Mouse (Mus musculus): ENCODE data around the gene Dnm3. TPM values are rescaled to one million over a fixed set of nuclear protein-coding genes. Genes with fewer than 3 reads are reported as not detected.
A peak's percentile ranks its signal among the peaks of the same experiment; 100 is the strongest.

Gene Dnm3
- polyA plus RNA-seq, 1 experiment from 2014 or later = 1.5 TPM

GRCm38 (mm10) chr1:162136328-162136727 lies 341.5 kb downstream of the Dnm3 start:
- H3K9me3 ChIP-seq (replicated peaks; ENCODE audit: control insufficient read depth, low read length) = no peaks in the 10 kb centered on the region
- H3K27ac ChIP-seq (ENCODE audit: low read depth, low read length) = no peak overlapping the region
- WGBS (ENCODE audit: insufficient replicate concordance) = 65% methylated on average over 4 of the region's 4 CpGs
- no peak overlapping the region for H3K9ac ChIP-seq (ENCODE audit: low read depth, low read length)
- ATAC-seq (replicated peaks; ENCODE audit: insufficient number of reproducible peaks, low FRiP score, low TSS enrichment) = no peak
- no peaks in the 10 kb centered on the region for H3K27me3 ChIP-seq (ENCODE audit: control insufficient read depth, insufficient read depth, low read length)
- H3K36me3 ChIP-seq (ENCODE audit: control insufficient read depth, insufficient read depth, low read length) = no peaks in the 10 kb centered on the region
- no peak overlapping the region for H3K4me2 ChIP-seq
- H3K4me1 ChIP-seq (ENCODE audit: control insufficient read depth, insufficient read depth, low read length) = no peaks in the 10 kb centered on the region
- H3K4me3 ChIP-seq (ENCODE audit: low read depth, low read length) = no peak overlapping the region

- Histone ChIP-seq H3K27me3 (ENCODE audit: control insufficient read depth, insufficient read depth, low read length) (no peaks in the 10 kb centered on the region), H3K4me2 (no peak overlapping the region), H3K4me1 (ENCODE audit: control insufficient read depth, insufficient read depth, low read length) (no peaks in the 10 kb centered on the region), H3K4me3 (ENCODE audit: low read depth, low read length) (no peak overlapping the region), H3K9me3 (replicated peaks; ENCODE audit: control insufficient read depth, low read length) (no peaks in the 10 kb centered on the region), H3K36me3 (ENCODE audit: control insufficient read depth, insufficient read depth, low read length) (no peaks in the 10 kb centered on the region), H3K27ac (ENCODE audit: low read depth, low read length) (no peak overlapping the region), H3K9ac (ENCODE audit: low read depth, low read length) (no peak overlapping the region)
- no peak for ATAC-seq (replicated peaks; ENCODE audit: insufficient number of reproducible peaks, low FRiP score, low TSS enrichment)
- 84% methylated on average over 11 of the region's 11 CpGs for WGBS (ENCODE audit: insufficient replicate concordance)
These were observed 342.2 kb downstream of the Dnm3 start for GRCm38 (mm10) chr1:162135451-162136213.

GRCm38 (mm10) chr1:162134651-162135066 lies 343.2 kb downstream of the Dnm3 start:
- Histone ChIP-seq H3K27ac (ENCODE audit: low read depth, low read length) (no peak overlapping the region), H3K9ac (ENCODE audit: low read depth, low read length) (no peak overlapping the region), H3K4me3 (ENCODE audit: low read depth, low read length) (no peak overlapping the region), H3K9me3 (replicated peaks; ENCODE audit: control insufficient read depth, low read length) (no peaks in the 10 kb centered on the region), H3K36me3 (ENCODE audit: control insufficient read depth, insufficient read depth, low read length) (no peaks in the 10 kb centered on the region), H3K4me1 (ENCODE audit: control insufficient read depth, insufficient read depth, low read length) (no peaks in the 10 kb centered on the region), H3K27me3 (ENCODE audit: control insufficient read depth, insufficient read depth, low read length) (no peaks in the 10 kb centered on the region), H3K4me2 (no peak overlapping the region)
- 39% methylated on average over 3 of the region's 3 CpGs for WGBS (ENCODE audit: insufficient replicate concordance)
- no peak for ATAC-seq (replicated peaks; ENCODE audit: insufficient number of reproducible peaks, low FRiP score, low TSS enrichment)

- no peak overlapping the region for H3K27ac ChIP-seq (ENCODE audit: low read depth, low read length)
These were observed 344.8 kb downstream of the Dnm3 start for GRCm38 (mm10) chr1:162132908-162133641.

GRCm38 (mm10) chr1:162126856-162127792 lies 350.7 kb downstream of the Dnm3 start:
- H3K27me3 ChIP-seq (ENCODE audit: control insufficient read depth, insufficient read depth, low read length) = no peaks in the 10 kb centered on the region
- no peak overlapping the region for H3K4me2 ChIP-seq
- no peaks in the 10 kb centered on the region for H3K36me3 ChIP-seq (ENCODE audit: control insufficient read depth, insufficient read depth, low read length)
- no peak overlapping the region for H3K27ac ChIP-seq (ENCODE audit: low read depth, low read length)
- no peaks in the 10 kb centered on the region for H3K9me3 ChIP-seq (replicated peaks; ENCODE audit: control insufficient read depth, low read length)
- 0 out of 2 replicates have a peak overlapping the region, but pooled peaks have one; percentile 12 for H3K9ac ChIP-seq (ENCODE audit: low read depth, low read length)
- ATAC-seq (replicated peaks; ENCODE audit: insufficient number of reproducible peaks, low FRiP score, low TSS enrichment) = no peak
- H3K4me3 ChIP-seq (ENCODE audit: low read depth, low read length) = no peak overlapping the region
- 67% methylated on average over 8 of the region's 8 CpGs for WGBS (ENCODE audit: insufficient replicate concordance)
- no peaks in the 10 kb centered on the region for H3K4me1 ChIP-seq (ENCODE audit: control insufficient read depth, insufficient read depth, low read length)

More at GRCm38 (mm10) chr1:162132908-162133641, 344.8 kb downstream of the Dnm3 start:
- Histone ChIP-seq H3K4me3 (ENCODE audit: low read depth, low read length) (no peak overlapping the region), H3K36me3 (ENCODE audit: control insufficient read depth, insufficient read depth, low read length) (no peaks in the 10 kb centered on the region), H3K9ac (ENCODE audit: low read depth, low read length) (no peak overlapping the region), H3K4me1 (ENCODE audit: control insufficient read depth, insufficient read depth, low read length) (no peaks in the 10 kb centered on the region), H3K4me2 (no peak overlapping the region), H3K9me3 (replicated peaks; ENCODE audit: control insufficient read depth, low read length) (no peaks in the 10 kb centered on the region), H3K27me3 (ENCODE audit: control insufficient read depth, insufficient read depth, low read length) (no peaks in the 10 kb centered on the region)
- no peak for ATAC-seq (replicated peaks; ENCODE audit: insufficient number of reproducible peaks, low FRiP score, low TSS enrichment)
- WGBS (ENCODE audit: insufficient replicate concordance) = 87% methylated on average over 8 of the region's 8 CpGs

DNA sequence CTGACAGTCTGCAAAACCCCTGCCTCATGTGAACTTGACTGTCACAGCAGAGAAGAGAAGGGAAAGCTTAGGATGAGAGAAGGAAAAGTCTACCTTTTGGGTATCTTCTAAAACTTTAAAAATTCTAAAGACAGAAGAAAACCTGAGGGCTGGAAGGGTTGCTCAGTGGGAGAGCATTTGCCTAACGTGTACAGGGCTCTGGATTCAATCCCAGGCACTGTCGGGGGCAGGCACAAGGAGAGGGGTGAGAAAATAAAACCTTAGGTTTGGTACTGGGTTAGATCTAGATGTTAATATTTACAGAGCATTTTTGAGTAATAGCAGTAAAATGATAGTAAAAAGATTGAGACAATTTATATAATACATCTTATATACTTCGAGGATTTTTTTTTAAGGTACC lies 353.4 kb downstream of the Dnm3 start:
- Histone ChIP-seq H3K27ac (ENCODE audit: low read depth, low read length) (no peak overlapping the region), H3K4me1 (ENCODE audit: control insufficient read depth, insufficient read depth, low read length) (no peaks in the 10 kb centered on the region), H3K9me3 (replicated peaks; ENCODE audit: control insufficient read depth, low read length) (no peaks in the 10 kb centered on the region), H3K4me3 (ENCODE audit: low read depth, low read length) (no peak overlapping the region), H3K36me3 (ENCODE audit: control insufficient read depth, insufficient read depth, low read length) (no peaks in the 10 kb centered on the region), H3K9ac (ENCODE audit: low read depth, low read length) (no peak overlapping the region), H3K27me3 (ENCODE audit: control insufficient read depth, insufficient read depth, low read length) (no peaks in the 10 kb centered on the region), H3K4me2 (no peak overlapping the region)
- no peak for ATAC-seq (replicated peaks; ENCODE audit: insufficient number of reproducible peaks, low FRiP score, low TSS enrichment)
- 58% methylated on average over 3 of the region's 3 CpGs for WGBS (ENCODE audit: insufficient replicate concordance)

DNA sequence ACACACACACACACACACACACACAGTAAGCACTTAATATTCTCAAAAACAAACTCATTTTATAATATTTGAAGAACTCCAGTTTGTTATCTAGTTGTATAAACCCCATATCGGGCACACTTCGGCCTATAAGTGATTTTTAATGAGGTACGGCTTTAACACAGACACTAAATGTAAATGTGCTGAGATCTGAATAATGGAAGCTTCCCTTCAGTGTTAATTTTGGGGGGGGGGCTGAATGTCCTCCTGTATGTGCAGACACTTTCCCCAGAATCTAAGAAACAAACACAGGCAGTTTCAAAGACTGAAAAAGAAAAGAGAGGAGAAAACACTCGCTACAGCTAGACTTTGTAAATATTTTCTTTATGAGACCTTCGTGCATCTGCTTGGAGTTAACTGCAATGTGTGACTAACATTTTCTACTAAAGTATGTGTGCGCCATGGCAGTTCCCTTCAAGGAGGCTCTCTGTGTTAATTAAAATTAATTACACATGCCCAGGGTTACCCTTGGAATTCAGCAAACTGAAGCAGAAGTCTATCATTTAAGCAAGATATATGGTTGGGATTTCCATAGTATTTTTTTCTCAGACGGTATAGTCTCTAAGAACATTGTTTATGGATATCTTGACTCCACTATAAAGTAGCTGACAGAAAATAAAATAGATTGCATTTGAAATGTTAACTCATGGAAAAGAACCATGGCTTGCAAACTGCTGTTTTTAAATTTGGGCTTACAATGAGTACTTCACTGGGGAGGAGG lies 356.2 kb downstream of the Dnm3 start:
- H3K36me3 ChIP-seq (ENCODE audit: control insufficient read depth, insufficient read depth, low read length) = no peaks in the 10 kb centered on the region
- 69% methylated on average over 7 of the region's 7 CpGs for whole genome bisulfite sequencing (ENCODE audit: insufficient replicate concordance)
- H3K9ac ChIP-seq (ENCODE audit: low read depth, low read length) = no peak overlapping the region
- H3K4me2 ChIP-seq = no peak overlapping the region
- no peaks in the 10 kb centered on the region for H3K27me3 ChIP-seq (ENCODE audit: control insufficient read depth, insufficient read depth, low read length)
- no peak overlapping the region for H3K27ac ChIP-seq (ENCODE audit: low read depth, low read length)
- no peak for ATAC-seq (replicated peaks; ENCODE audit: insufficient number of reproducible peaks, low FRiP score, low TSS enrichment)
- H3K4me1 ChIP-seq (ENCODE audit: control insufficient read depth, insufficient read depth, low read length) = no peaks in the 10 kb centered on the region
- no peaks in the 10 kb centered on the region for H3K9me3 ChIP-seq (replicated peaks; ENCODE audit: control insufficient read depth, low read length)
- H3K4me3 ChIP-seq (ENCODE audit: low read depth, low read length) = no peak overlapping the region

DNA sequence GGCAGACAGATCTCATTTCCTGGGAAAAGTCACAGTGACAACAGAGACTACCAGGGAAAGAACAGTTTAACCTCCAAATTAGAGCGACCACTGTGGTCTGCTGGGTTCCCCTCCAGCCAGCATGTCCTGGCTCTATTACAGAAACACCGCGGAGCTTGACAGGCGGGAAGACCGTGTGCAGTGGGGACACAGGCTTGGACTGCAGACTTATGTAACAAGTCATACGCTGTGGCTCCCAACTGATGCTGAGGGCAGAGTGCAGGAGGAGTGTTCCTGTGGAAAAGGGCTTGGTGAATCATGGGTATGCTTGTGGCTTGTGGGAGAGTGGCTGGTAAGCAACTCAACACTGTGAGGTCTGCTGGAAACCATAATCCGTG lies 368.4 kb downstream of the Dnm3 start:
- Histone ChIP-seq H3K27ac (ENCODE audit: low read depth, low read length) (no peak overlapping the region), H3K9me3 (replicated peaks; ENCODE audit: control insufficient read depth, low read length) (no peaks in the 10 kb centered on the region), H3K4me3 (ENCODE audit: low read depth, low read length) (no peak overlapping the region), H3K9ac (ENCODE audit: low read depth, low read length) (no peak overlapping the region), H3K4me2 (no peak overlapping the region), H3K36me3 (ENCODE audit: control insufficient read depth, insufficient read depth, low read length) (no peaks in the 10 kb centered on the region), H3K27me3 (ENCODE audit: control insufficient read depth, insufficient read depth, low read length) (no peaks in the 10 kb centered on the region), H3K4me1 (ENCODE audit: control insufficient read depth, insufficient read depth, low read length) (no peaks in the 10 kb centered on the region)
- WGBS (ENCODE audit: insufficient replicate concordance) = 78% methylated on average over 7 of the region's 7 CpGs
- no peak for ATAC-seq (replicated peaks; ENCODE audit: insufficient number of reproducible peaks, low FRiP score, low TSS enrichment)

All from heart, embryonic 11.5 days (tissue).